ENCODE assay signal across 13 mouse cellular contexts in genomic region chr4:59845245-59845637, GRCm38 (mm10). TPM values are rescaled to one million over a fixed set of nuclear protein-coding genes. Genes with fewer than 3 reads are reported as not detected.
DNase-seq lines count a peak whose midpoint lies in the region; ATAC-seq and TF ChIP-seq lines count a peak whose summit lies in the region.
"Had no signal": no experiment of that assay in that cellular context is flagged by ENCODE, and none has a peak within 500 bp of the region (broad histone marks: within the 10 kb centered on the region; RNA-seq: fewer than 3 reads in every experiment).

No protein-coding gene starts in this region.

- peak overlapping the region; percentile 68 for H3K27ac ChIP-seq in liver, adult 2 months (replicated peaks; ENCODE audit: insufficient read depth, low read depth, low read length)
- H3K27ac ChIP-seq: hindbrain, embryonic 10.5 days; neural tube, embryonic 12.5 days had no signal

- H3K9ac ChIP-seq in liver, adult 2 months (ENCODE audit: low read depth, low read length) = no peak overlapping the region; the same call in 1 of the 2 replicates
- H3K9ac ChIP-seq: lung, embryonic 14.5 days; neural tube, embryonic 12.5 days had no signal

- TF ChIP-seq CTCF in liver, adult 2 months (IDR thresholded peaks at IDR 0.05; ENCODE audit: low read depth, low read length) = no peak

- 17% methylated on average over 3 of the region's 3 CpGs for WGBS in liver, adult 2 months

- DNase-seq in liver, adult 2 months (ENCODE audit: extremely low read depth, low read depth, low spot score) = peak; percentile 83
- DNase-seq in liver = no peak
- peak; percentile 30 for DNase-seq in kidney, postnatal 14 days
- DNase-seq in urinary bladder, adult 18-20 months (ENCODE audit: low spot score in 2 of 2) = no peak
- DNase-seq in cerebellum, postnatal 10 days = no peak
- DNase-seq: cerebellum, adult 9-11 months; lung, embryonic 14.5 days; spleen, adult 18-20 months had no signal

- peaks cover 10% of the 10 kb centered on the region for H3K4me1 ChIP-seq in liver, adult 2 months (ENCODE audit: control insufficient read depth, insufficient read depth, low read length)
- H3K4me1 ChIP-seq: hindbrain, embryonic 10.5 days; neural tube, embryonic 12.5 days had no signal

- H3K27me3 ChIP-seq in liver, adult 2 months (ENCODE audit: control insufficient read depth, insufficient read depth, low read length) = no peaks in the 10 kb centered on the region
- H3K27me3 ChIP-seq: neural tube, embryonic 12.5 days had no signal

- H3K79me2 ChIP-seq in liver, adult 2 months (ENCODE audit: control insufficient read depth, insufficient read depth, low read length) = peaks cover 7% of the 10 kb centered on the region; the same call in 1 of the 2 replicates

- no peak for TF ChIP-seq POLR2A in liver, adult 2 months (IDR thresholded peaks at IDR 0.05; ENCODE audit: extremely low read depth, insufficient read depth, low read length)

- no peak overlapping the region for H3K4me3 ChIP-seq in liver, adult 2 months (ENCODE audit: insufficient read depth, low read depth, low read length)
- H3K4me3 ChIP-seq: hindbrain, embryonic 10.5 days; neural tube, embryonic 12.5 days had no signal

- ATAC-seq in hematopoietic stem cell, adult 5-6 weeks (replicated peaks in 1 of 2; ENCODE audit: insufficient read depth in 1 of 2, low FRiP score in 2 of 2, low TSS enrichment in 1 of 2, low read depth in 1 of 2, poor library complexity in 2 of 2, severe bottlenecking in 2 of 2) = peak; percentile 14 to 20; a peak in 2 of 4 replicates
- ATAC-seq in megakaryocyte progenitor cell, adult 5-6 weeks (replicated peaks; ENCODE audit: poor library complexity) = peak; percentile 12
- ATAC-seq: forebrain, embryonic 14.5 days had no signal

- no peaks in the 10 kb centered on the region for H3K36me3 ChIP-seq in liver, adult 2 months (ENCODE audit: control insufficient read depth, insufficient read depth, low read length)
- H3K36me3 ChIP-seq: neural tube, embryonic 12.5 days had no signal

RNA-seq across cellular contexts. Expression of gene Snx30, which starts 39.6 kb away (rescaled TPM):
- total RNA-seq in liver, adult 2 months (2014; rRNA removed) = 4.1 and 5.9 TPM in 2 replicates
- 1.4 and 1.6 TPM in 2 replicates for polyA plus RNA-seq in liver, adult 2 months (2012; rRNA removed)
- total RNA-seq in hematopoietic stem cell, adult 5-6 weeks (2017) = 42.3 and 45.7 TPM in 2 replicates
- total RNA-seq in megakaryocyte progenitor cell, adult 5-6 weeks (2015) = 13.0 and 16.1 TPM in 2 replicates
- 17.9 and 23.8 TPM in 2 replicates for total RNA-seq in megakaryocyte progenitor cell, adult 5-6 weeks (2017)

RNA-seq across cellular contexts. Expression of gene Inip, which starts 43.9 kb away (rescaled TPM):
- total RNA-seq in liver, adult 2 months (2014; rRNA removed) = 2.4 and 3.4 TPM in 2 replicates
- 2.3 and 2.4 TPM in 2 replicates for polyA plus RNA-seq in liver, adult 2 months (2012; rRNA removed)
- total RNA-seq in hematopoietic stem cell, adult 5-6 weeks (2017) = 48.5 and 65.8 TPM in 2 replicates
- 54.2 and 65.5 TPM in 2 replicates for total RNA-seq in megakaryocyte progenitor cell, adult 5-6 weeks (2015)
- 70.2 and 70.8 TPM in 2 replicates for total RNA-seq in megakaryocyte progenitor cell, adult 5-6 weeks (2017)

Comparison
In these comparisons a context has a peak if more than half of its experiments do, and no peak if none do; other contexts are left out.
1. DNase-seq: peak in liver, adult 2 months (single experiment) and kidney, postnatal 14 days (single experiment); none in liver (single experiment), urinary bladder, adult 18-20 months (0 of 2) and cerebellum, postnatal 10 days (0 of 2).
2. RNA of gene Inip, which starts 43.9 kb away (total RNA-seq): 54.2 to 70.8 TPM in megakaryocyte progenitor cell, adult 5-6 weeks and 48.5 to 65.8 TPM in hematopoietic stem cell, adult 5-6 weeks; 2.4 to 3.4 TPM in liver, adult 2 months; every median in the first group is over 10 times any median in the second.